Mouse (Mus musculus): ENCODE measurements around the gene Atp6v1g2. TPM values are rescaled to one million over a fixed set of nuclear protein-coding genes. Genes with fewer than 3 reads are reported as not detected.

The Atp6v1g2 gene
- polyA plus RNA-seq (2012; ENCODE audit: insufficient read depth, insufficient read length, missing spikeins): 11.2 and 15.1 TPM in 2 replicates

GRCm38 (mm10) chr17:35233114-35233980 is at the start of gene Atp6v1g2:
Gene Atp6v1g2, plus strand, starts transcription at chr17:35233660.
- Histone ChIP-seq H3K4me1 (ENCODE audit: control insufficient read depth, insufficient read depth, low read length) (peaks cover 26% of the 10 kb centered on the region), H3K27ac (ENCODE audit: insufficient read depth, low read depth, low read length) (peak within 1 kb of the TSS; percentile 92), H3K4me3 (ENCODE audit: insufficient read depth, low read length) (peak within 1 kb of the TSS; percentile 87)
- TF ChIP-seq CTCF (IDR thresholded peaks at IDR 0.05; ENCODE audit: low read depth, low read length) (no peak), POLR2A (IDR thresholded peaks at IDR 0.05; ENCODE audit: borderline replicate concordance, low read depth, low read length) (no peak)

GRCm38 (mm10) chr17:35185639-35186611 is 47.5 kb upstream of the Atp6v1g2 start:
- Histone ChIP-seq H3K4me1 (ENCODE audit: control insufficient read depth, insufficient read depth, low read length) (peaks cover 37% of the 10 kb centered on the region), H3K4me3 (ENCODE audit: insufficient read depth, low read length) (peak overlapping the region; percentile 56), H3K27ac (ENCODE audit: insufficient read depth, low read depth, low read length) (peak overlapping the region; percentile 95)
- TF ChIP-seq CTCF (IDR thresholded peaks at IDR 0.05; ENCODE audit: low read depth, low read length) (peak; percentile 9; the same call in 1 of the 2 replicates), POLR2A (IDR thresholded peaks at IDR 0.05; ENCODE audit: borderline replicate concordance, low read depth, low read length) (no peak)

GRCm38 (mm10) chr17:35186681-35187080 is 46.8 kb upstream of the Atp6v1g2 start:
- H3K4me1 ChIP-seq (ENCODE audit: control insufficient read depth, insufficient read depth, low read length): peaks cover 40% of the 10 kb centered on the region
- peak overlapping the region; percentile 56 for H3K4me3 ChIP-seq (ENCODE audit: insufficient read depth, low read length)
- peak overlapping the region; percentile 95 for H3K27ac ChIP-seq (ENCODE audit: insufficient read depth, low read depth, low read length)
- TF ChIP-seq CTCF (IDR thresholded peaks at IDR 0.05; ENCODE audit: low read depth, low read length) (no peak), POLR2A (IDR thresholded peaks at IDR 0.05; ENCODE audit: borderline replicate concordance, low read depth, low read length) (no peak)

GRCm38 (mm10) chr17:35187345-35187744 is 46.1 kb upstream of the Atp6v1g2 start:
- H3K4me3 ChIP-seq (ENCODE audit: insufficient read depth, low read length): peak overlapping the region; percentile 60
- TF ChIP-seq POLR2A (IDR thresholded peaks at IDR 0.05; ENCODE audit: borderline replicate concordance, low read depth, low read length) (no peak), CTCF (IDR thresholded peaks at IDR 0.05; ENCODE audit: low read depth, low read length) (no peak)
- peak overlapping the region; percentile 95 for H3K27ac ChIP-seq (ENCODE audit: insufficient read depth, low read depth, low read length)
- H3K4me1 ChIP-seq (ENCODE audit: control insufficient read depth, insufficient read depth, low read length): peaks cover 42% of the 10 kb centered on the region

- peaks cover 46% of the 10 kb centered on the region for H3K4me1 ChIP-seq (ENCODE audit: control insufficient read depth, insufficient read depth, low read length)
- H3K27ac ChIP-seq (ENCODE audit: insufficient read depth, low read depth, low read length): peak within 1 kb of the TSS; percentile 95
- H3K4me3 ChIP-seq (ENCODE audit: insufficient read depth, low read length): peak within 1 kb of the TSS; percentile 60
- TF ChIP-seq CTCF (IDR thresholded peaks at IDR 0.05; ENCODE audit: low read depth, low read length) (no peak), POLR2A (IDR thresholded peaks at IDR 0.05; ENCODE audit: borderline replicate concordance, low read depth, low read length) (no peak)
Observed at GRCm38 (mm10) chr17:35187959-35188610, 45.4 kb upstream of the Atp6v1g2 start, which contains the start of gene Lst1. Gene Lst1, minus strand, starts transcription at chr17:35188439.

- no peak for TF ChIP-seq POLR2A (IDR thresholded peaks at IDR 0.05; ENCODE audit: borderline replicate concordance, low read depth, low read length)
- no peak for TF ChIP-seq CTCF (IDR thresholded peaks at IDR 0.05; ENCODE audit: low read depth, low read length)
- Histone ChIP-seq H3K27ac (ENCODE audit: insufficient read depth, low read depth, low read length) (peak overlapping the region; percentile 95), H3K4me1 (ENCODE audit: control insufficient read depth, insufficient read depth, low read length) (peaks cover 54% of the 10 kb centered on the region), H3K4me3 (ENCODE audit: insufficient read depth, low read length) (peak overlapping the region; percentile 13; the same call in 1 of the 2 replicates)
Observed at GRCm38 (mm10) chr17:35189186-35189585, 44.3 kb upstream of the Atp6v1g2 start.

- H3K4me3 ChIP-seq (ENCODE audit: insufficient read depth, low read length): 0 out of 2 replicates have a peak overlapping the region, but pooled peaks have one; percentile 13
- TF ChIP-seq POLR2A (IDR thresholded peaks at IDR 0.05; ENCODE audit: borderline replicate concordance, low read depth, low read length): no peak
- TF ChIP-seq CTCF (IDR thresholded peaks at IDR 0.05; ENCODE audit: low read depth, low read length): no peak
- peak overlapping the region; percentile 95 for H3K27ac ChIP-seq (ENCODE audit: insufficient read depth, low read depth, low read length)
- peaks cover 55% of the 10 kb centered on the region for H3K4me1 ChIP-seq (ENCODE audit: control insufficient read depth, insufficient read depth, low read length)
Observed at GRCm38 (mm10) chr17:35190096-35190495, 43.4 kb upstream of the Atp6v1g2 start.

DNA sequence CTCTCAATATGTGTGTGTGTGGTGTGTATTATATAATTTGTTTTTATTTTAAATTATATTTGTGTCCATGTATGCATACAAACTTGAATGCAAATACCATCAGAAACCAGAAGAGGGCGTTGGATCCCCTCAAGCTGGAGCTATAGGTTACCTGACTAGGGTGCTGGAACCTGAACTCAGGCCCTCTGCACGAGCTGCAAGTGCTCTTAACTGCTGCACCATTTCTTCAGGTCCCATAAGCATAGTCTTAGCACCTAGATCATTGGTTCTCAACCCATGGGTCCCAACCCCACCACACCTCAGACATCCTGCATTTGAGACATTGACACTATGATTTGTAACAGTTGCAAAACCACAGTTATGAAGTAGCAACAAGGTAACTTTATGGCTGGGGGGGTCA is 41.7 kb upstream of the Atp6v1g2 start:
- peaks cover 52% of the 10 kb centered on the region for H3K4me1 ChIP-seq (ENCODE audit: control insufficient read depth, insufficient read depth, low read length)
- TF ChIP-seq CTCF (IDR thresholded peaks at IDR 0.05; ENCODE audit: low read depth, low read length) (peak; percentile 25; the same call in 1 of the 2 replicates), POLR2A (IDR thresholded peaks at IDR 0.05; ENCODE audit: borderline replicate concordance, low read depth, low read length) (no peak)
- H3K27ac ChIP-seq (ENCODE audit: insufficient read depth, low read depth, low read length): no peak overlapping the region
- H3K4me3 ChIP-seq (ENCODE audit: insufficient read depth, low read length): no peak overlapping the region

DNA sequence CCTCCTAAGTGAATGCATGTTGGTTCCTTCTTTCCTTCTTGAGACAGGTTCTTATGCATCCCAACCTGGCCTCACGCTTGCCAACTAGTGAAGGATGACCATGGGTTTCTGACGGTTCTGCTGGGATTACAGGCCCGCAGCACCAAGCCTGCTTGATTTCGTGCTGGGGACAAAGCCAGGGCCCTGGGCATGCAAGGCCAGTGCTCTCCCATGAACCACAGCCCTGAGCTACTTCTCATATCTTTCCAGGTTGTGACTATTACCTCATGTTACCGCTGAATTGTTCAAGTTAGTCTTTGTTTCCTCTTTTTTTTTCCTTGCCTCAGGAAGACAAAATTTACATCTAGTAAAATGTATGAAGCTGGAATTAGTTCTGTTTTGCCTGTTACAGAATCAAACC is 40.5 kb upstream of the Atp6v1g2 start:
- Histone ChIP-seq H3K27ac (ENCODE audit: insufficient read depth, low read depth, low read length) (peak overlapping the region; percentile 40), H3K4me3 (ENCODE audit: insufficient read depth, low read length) (no peak overlapping the region), H3K4me1 (ENCODE audit: control insufficient read depth, insufficient read depth, low read length) (peaks cover 49% of the 10 kb centered on the region)
- no peak for TF ChIP-seq CTCF (IDR thresholded peaks at IDR 0.05; ENCODE audit: low read depth, low read length)
- no peak for TF ChIP-seq POLR2A (IDR thresholded peaks at IDR 0.05; ENCODE audit: borderline replicate concordance, low read depth, low read length)

Data from bone marrow macrophage, adult 2 months (primary cell).